Mouse (Mus musculus): ENCODE results near the gene Dglucy. TPM values are rescaled to one million over a fixed set of nuclear protein-coding genes. Genes with fewer than 3 reads are reported as not detected.

Dglucy gene
- polyA plus RNA-seq, 1 experiment from 2014 or later, result 1.2 TPM

GRCm38 (mm10) chr12:100907598-100908297 is 128.9 kb downstream of the Dglucy start, which contains the start of gene Gpr68:
Gene Gpr68, minus strand, starts transcription at chr12:100908198.
- 5% methylated on average over 39 of the region's 39 CpGs for WGBS (ENCODE audit: insufficient replicate concordance)
- Histone ChIP-seq H3K36me3 (replicated peaks) (peaks cover 8% of the 10 kb centered on the region), H3K27me3 (peaks cover 46% of the 10 kb centered on the region), H3K4me3 (replicated peaks) (peak within 1 kb of the TSS; percentile 26), H3K9me3 (replicated peaks) (no peaks in the 10 kb centered on the region), H3K4me1 (replicated peaks) (peaks cover 6% of the 10 kb centered on the region; the same call in 1 of the 2 replicates), H3K4me2 (peak within 1 kb of the TSS; percentile 47), H3K27ac (replicated peaks) (no peak within 1 kb of the TSS), H3K9ac (no peak within 1 kb of the TSS)
- ATAC-seq (ENCODE audit: insufficient read depth), result no peak

- Histone ChIP-seq H3K9me3 (replicated peaks) (no peaks in the 10 kb centered on the region), H3K9ac (no peak overlapping the region), H3K27ac (replicated peaks) (no peak overlapping the region), H3K27me3 (peaks cover 40% of the 10 kb centered on the region), H3K36me3 (replicated peaks) (peaks cover 15% of the 10 kb centered on the region), H3K4me3 (replicated peaks) (no peak overlapping the region), H3K4me2 (peak overlapping the region; percentile 47), H3K4me1 (replicated peaks) (peaks cover 6% of the 10 kb centered on the region; the same call in 1 of the 2 replicates)
- 17% methylated on average over 10 of the region's 10 CpGs for WGBS (ENCODE audit: insufficient replicate concordance)
- no peak for ATAC-seq (ENCODE audit: insufficient read depth)
These were observed 129.6 kb downstream of the Dglucy start for GRCm38 (mm10) chr12:100908298-100909034.

GRCm38 (mm10) chr12:100909765-100910164 is 130.9 kb downstream of the Dglucy start:
- WGBS (ENCODE audit: insufficient replicate concordance), result 63% methylated on average over 6 of the region's 6 CpGs
- H3K27me3 ChIP-seq, result peaks cover 37% of the 10 kb centered on the region
- H3K4me3 ChIP-seq (replicated peaks), result no peak overlapping the region
- no peak overlapping the region for H3K27ac ChIP-seq (replicated peaks)
- no peak overlapping the region for H3K9ac ChIP-seq
- ATAC-seq (ENCODE audit: insufficient read depth), result no peak
- peaks cover 6% of the 10 kb centered on the region; the same call in 1 of the 2 replicates for H3K4me1 ChIP-seq (replicated peaks)
- peaks cover 27% of the 10 kb centered on the region for H3K36me3 ChIP-seq (replicated peaks)
- no peaks in the 10 kb centered on the region for H3K9me3 ChIP-seq (replicated peaks)
- H3K4me2 ChIP-seq, result no peak overlapping the region

- Histone ChIP-seq H3K4me1 (replicated peaks) (peaks cover 6% of the 10 kb centered on the region; the same call in 1 of the 2 replicates), H3K36me3 (replicated peaks) (peaks cover 37% of the 10 kb centered on the region), H3K4me3 (replicated peaks) (no peak overlapping the region), H3K27ac (replicated peaks) (no peak overlapping the region), H3K4me2 (no peak overlapping the region), H3K9me3 (replicated peaks) (no peaks in the 10 kb centered on the region), H3K9ac (no peak overlapping the region), H3K27me3 (peaks cover 36% of the 10 kb centered on the region)
- WGBS (ENCODE audit: insufficient replicate concordance), result 83% methylated on average over 12 of the region's 12 CpGs
- ATAC-seq (ENCODE audit: insufficient read depth), result no peak
These were observed 131.9 kb downstream of the Dglucy start for GRCm38 (mm10) chr12:100910731-100911130.

- Histone ChIP-seq H3K4me3 (replicated peaks) (no peak overlapping the region), H3K4me2 (no peak overlapping the region), H3K27ac (replicated peaks) (no peak overlapping the region), H3K4me1 (replicated peaks) (no peaks in the 10 kb centered on the region), H3K27me3 (no peaks in the 10 kb centered on the region), H3K9ac (no peak overlapping the region), H3K9me3 (replicated peaks) (no peaks in the 10 kb centered on the region), H3K36me3 (replicated peaks) (peaks cover 83% of the 10 kb centered on the region)
- ATAC-seq (ENCODE audit: insufficient read depth), result no peak
- WGBS (ENCODE audit: insufficient replicate concordance), result 79% methylated on average over 15 of the region's 15 CpGs
These were observed 145.9 kb downstream of the Dglucy start for GRCm38 (mm10) chr12:100924646-100925339.

GRCm38 (mm10) chr12:100925644-100926619 is 147.1 kb downstream of the Dglucy start:
- 71% methylated on average over 14 of the region's 14 CpGs for WGBS (ENCODE audit: insufficient replicate concordance)
- Histone ChIP-seq H3K4me1 (replicated peaks) (no peaks in the 10 kb centered on the region), H3K9me3 (replicated peaks) (no peaks in the 10 kb centered on the region), H3K4me2 (no peak overlapping the region), H3K36me3 (replicated peaks) (peaks cover 83% of the 10 kb centered on the region), H3K9ac (no peak overlapping the region), H3K27ac (replicated peaks) (no peak overlapping the region), H3K4me3 (replicated peaks) (no peak overlapping the region), H3K27me3 (no peaks in the 10 kb centered on the region)
- no peak for ATAC-seq (ENCODE audit: insufficient read depth)

GRCm38 (mm10) chr12:100928286-100928685 is 149.4 kb downstream of the Dglucy start:
- Histone ChIP-seq H3K9ac (no peak overlapping the region), H3K27ac (replicated peaks) (no peak overlapping the region), H3K4me1 (replicated peaks) (no peaks in the 10 kb centered on the region), H3K36me3 (replicated peaks) (peaks cover 81% of the 10 kb centered on the region), H3K4me2 (no peak overlapping the region), H3K27me3 (no peaks in the 10 kb centered on the region), H3K9me3 (replicated peaks) (no peaks in the 10 kb centered on the region), H3K4me3 (replicated peaks) (no peak overlapping the region)
- ATAC-seq (ENCODE audit: insufficient read depth), result no peak
- WGBS (ENCODE audit: insufficient replicate concordance), result 77% methylated on average over 9 of the region's 9 CpGs

GRCm38 (mm10) chr12:100931653-100932052 is 152.8 kb downstream of the Dglucy start:
- Histone ChIP-seq H3K9ac (no peak overlapping the region), H3K4me3 (replicated peaks) (no peak overlapping the region), H3K36me3 (replicated peaks) (peaks cover 91% of the 10 kb centered on the region), H3K4me2 (no peak overlapping the region), H3K27me3 (no peaks in the 10 kb centered on the region), H3K27ac (replicated peaks) (no peak overlapping the region), H3K4me1 (replicated peaks) (no peaks in the 10 kb centered on the region), H3K9me3 (replicated peaks) (no peaks in the 10 kb centered on the region)
- ATAC-seq (ENCODE audit: insufficient read depth), result no peak
- 88% methylated on average over 14 of the region's 14 CpGs for WGBS (ENCODE audit: insufficient replicate concordance)

GRCm38 (mm10) chr12:100934796-100935195 is 155.9 kb downstream of the Dglucy start:
- ATAC-seq (ENCODE audit: insufficient read depth), result no peak
- Histone ChIP-seq H3K36me3 (replicated peaks) (peaks cover 96% of the 10 kb centered on the region), H3K4me1 (replicated peaks) (0 out of 2 replicates have a peak, but pooled peaks cover 3% of the 10 kb centered on the region), H3K4me2 (no peak overlapping the region), H3K9me3 (replicated peaks) (no peaks in the 10 kb centered on the region), H3K27me3 (no peaks in the 10 kb centered on the region), H3K9ac (no peak overlapping the region), H3K27ac (replicated peaks) (no peak overlapping the region), H3K4me3 (replicated peaks) (no peak overlapping the region)
- 71% methylated on average over 5 of the region's 5 CpGs for WGBS (ENCODE audit: insufficient replicate concordance)

GRCm38 (mm10) chr12:100936116-100936515 is 157.3 kb downstream of the Dglucy start:
- Histone ChIP-seq H3K9ac (no peak overlapping the region), H3K27me3 (no peaks in the 10 kb centered on the region), H3K4me1 (replicated peaks) (0 out of 2 replicates have a peak, but pooled peaks cover 3% of the 10 kb centered on the region), H3K4me2 (no peak overlapping the region), H3K4me3 (replicated peaks) (no peak overlapping the region), H3K36me3 (replicated peaks) (peaks cover 96% of the 10 kb centered on the region), H3K27ac (replicated peaks) (no peak overlapping the region), H3K9me3 (replicated peaks) (no peaks in the 10 kb centered on the region)
- WGBS (ENCODE audit: insufficient replicate concordance), result 3% methylated on average over 2 of the region's 2 CpGs
- ATAC-seq (ENCODE audit: insufficient read depth), result peak; percentile 36; the same call in 1 of the 2 replicates
